Mouse (Mus musculus) cerebellum, adult 2 months (tissue): ENCODE data around the gene Spred2.

Experiments
- CTCF ChIP-seq: fragments of 200-500 bp; IDR thresholded peaks from 2 replicates; pipeline ENCODE4 v1.5.1; 2011; ENCODE audit warnings: low read depth, mild to moderate bottlenecking, control low read depth, low read length, moderate library complexity, borderline replicate concordance; ENCODE audit not compliant: insufficient read depth
- POLR2A ChIP-seq: fragments of 200-500 bp; IDR thresholded peaks from 2 replicates; pipeline ENCODE4 v1.6.1; 2011; ENCODE audit warnings: low read length, control low read depth, borderline replicate concordance; ENCODE audit not compliant: insufficient read depth

GRCm38 (mm10) chr11:20025899-20026298 is 101.7 kb downstream of the Spred2 start:
- TF ChIP-seq POLR2A: no peak
- TF ChIP-seq CTCF: no peak
